Mouse (Mus musculus) retina, adult 2 months (tissue): ENCODE results near the gene Stx18.
A peak's percentile ranks its signal among the peaks of the same experiment; 100 is the strongest.

Experiments used
- DNase-seq: peaks from one replicate; pipeline ENCODE4 v3.0.0-alpha.2; 2012; ENCODE audit warnings: low read depth, low spot score

The Stx18 gene

DNA sequence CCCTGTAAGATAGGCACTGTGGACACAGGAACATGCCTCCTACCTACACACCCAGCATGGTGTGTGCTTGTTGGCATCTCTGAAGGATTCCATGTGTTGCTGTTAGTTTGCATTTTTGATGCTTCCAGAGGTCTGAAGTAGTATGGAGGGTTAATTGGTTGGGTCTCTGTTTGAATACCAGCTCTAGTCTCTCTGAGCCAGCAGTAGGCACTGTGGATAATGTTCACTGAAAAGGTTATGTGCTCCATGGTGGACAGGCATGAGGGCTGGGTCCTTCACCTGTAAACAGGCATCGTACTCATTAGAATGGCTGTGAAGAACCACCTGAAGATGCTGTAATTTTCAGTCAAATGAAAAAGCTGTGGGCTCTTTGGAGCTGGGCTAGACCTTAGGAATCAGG is 41.9 kb downstream of the Stx18 start:
- DNase-seq: no peak

DNA sequence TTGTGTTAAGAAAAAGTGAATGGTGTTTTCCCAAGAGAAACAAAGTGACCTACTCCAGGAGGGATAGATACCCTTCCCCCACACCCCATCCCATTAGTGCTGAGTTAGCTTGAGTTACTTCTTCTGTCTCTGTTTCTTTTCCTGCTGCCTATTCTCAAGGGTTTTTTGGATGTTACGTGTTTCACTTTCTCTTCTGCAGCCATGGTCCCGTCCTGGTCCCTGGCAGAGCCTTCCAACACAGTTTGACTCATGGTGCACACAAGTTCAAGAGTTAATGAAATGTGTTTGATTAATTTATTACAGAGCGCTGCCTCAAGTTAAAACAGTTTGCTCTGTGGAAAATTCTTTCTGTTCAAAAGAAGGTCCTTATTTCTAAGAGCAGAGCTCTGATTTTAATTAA is 44.0 kb downstream of the Stx18 start:
- DNase-seq: no peak

GRCm38 (mm10) chr5:38083362-38083761 is 44.8 kb downstream of the Stx18 start:
- DNase-seq: no peak

DNA sequence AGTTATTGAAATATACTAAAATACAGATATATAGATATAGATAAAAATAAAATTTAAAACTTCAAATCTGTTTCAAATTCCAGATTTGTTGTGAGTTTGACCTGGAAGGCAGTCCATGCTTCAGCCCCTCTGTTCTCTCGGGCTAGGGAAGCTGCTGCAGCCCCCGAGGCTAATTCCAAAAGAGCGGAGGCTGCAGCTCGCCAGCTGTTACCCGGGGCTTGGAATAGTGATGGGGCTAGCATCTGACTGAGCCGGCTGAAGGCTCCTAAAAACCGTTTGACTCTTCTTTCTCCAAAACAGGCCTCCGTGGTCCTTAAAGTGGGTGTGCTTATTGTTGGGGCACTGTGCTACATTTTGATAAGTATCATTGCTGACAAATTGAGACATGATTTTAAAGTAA is 46.1 kb downstream of the Stx18 start:
- no peak for DNase-seq

DNA sequence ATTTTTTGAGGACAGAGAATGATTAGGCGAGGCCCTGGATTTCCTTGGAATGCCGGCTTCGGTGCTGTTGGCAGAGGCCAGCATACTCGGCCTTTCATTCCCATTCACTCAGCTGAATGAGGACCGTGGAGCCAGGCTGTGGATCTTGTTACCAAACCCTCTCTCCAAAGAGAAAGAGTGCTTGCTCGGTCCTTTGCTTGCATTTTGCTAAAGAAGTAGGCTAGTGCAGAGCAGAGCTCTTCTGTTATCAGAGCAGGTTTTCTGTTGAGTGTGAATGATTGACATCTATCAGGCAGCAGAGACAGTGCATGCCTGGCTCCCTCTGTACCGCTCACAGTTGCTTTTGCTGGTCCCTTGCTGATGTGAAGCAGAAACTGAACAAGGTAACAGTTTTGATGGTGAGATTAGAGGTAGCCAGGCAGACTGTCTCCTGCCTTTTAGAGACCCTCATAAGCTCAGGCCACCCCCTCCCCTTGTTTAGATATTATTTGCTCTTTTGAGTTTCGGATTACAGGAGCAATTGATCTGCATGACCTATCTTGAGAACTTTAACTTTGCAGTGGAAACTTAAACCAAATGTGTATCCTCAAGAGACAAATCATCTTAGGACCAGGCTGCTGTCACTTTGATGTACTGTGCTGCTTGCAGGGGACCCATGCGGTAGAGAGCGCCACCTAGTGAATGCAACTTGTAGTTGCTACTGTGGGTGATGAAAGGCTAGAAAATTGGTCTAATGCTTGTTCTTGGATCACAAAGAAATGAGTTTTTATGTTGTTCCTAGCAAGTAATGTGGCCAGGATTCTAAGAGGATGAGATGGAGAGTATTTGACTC is 47.2 kb downstream of the Stx18 start:
- DNase-seq: no peak

GRCm38 (mm10) chr5:38090111-38090510 is 51.6 kb downstream of the Stx18 start:
- no peak for DNase-seq

- DNase-seq: no peak
Observed at GRCm38 (mm10) chr5:38090581-38090980, 52.0 kb downstream of the Stx18 start.

DNA sequence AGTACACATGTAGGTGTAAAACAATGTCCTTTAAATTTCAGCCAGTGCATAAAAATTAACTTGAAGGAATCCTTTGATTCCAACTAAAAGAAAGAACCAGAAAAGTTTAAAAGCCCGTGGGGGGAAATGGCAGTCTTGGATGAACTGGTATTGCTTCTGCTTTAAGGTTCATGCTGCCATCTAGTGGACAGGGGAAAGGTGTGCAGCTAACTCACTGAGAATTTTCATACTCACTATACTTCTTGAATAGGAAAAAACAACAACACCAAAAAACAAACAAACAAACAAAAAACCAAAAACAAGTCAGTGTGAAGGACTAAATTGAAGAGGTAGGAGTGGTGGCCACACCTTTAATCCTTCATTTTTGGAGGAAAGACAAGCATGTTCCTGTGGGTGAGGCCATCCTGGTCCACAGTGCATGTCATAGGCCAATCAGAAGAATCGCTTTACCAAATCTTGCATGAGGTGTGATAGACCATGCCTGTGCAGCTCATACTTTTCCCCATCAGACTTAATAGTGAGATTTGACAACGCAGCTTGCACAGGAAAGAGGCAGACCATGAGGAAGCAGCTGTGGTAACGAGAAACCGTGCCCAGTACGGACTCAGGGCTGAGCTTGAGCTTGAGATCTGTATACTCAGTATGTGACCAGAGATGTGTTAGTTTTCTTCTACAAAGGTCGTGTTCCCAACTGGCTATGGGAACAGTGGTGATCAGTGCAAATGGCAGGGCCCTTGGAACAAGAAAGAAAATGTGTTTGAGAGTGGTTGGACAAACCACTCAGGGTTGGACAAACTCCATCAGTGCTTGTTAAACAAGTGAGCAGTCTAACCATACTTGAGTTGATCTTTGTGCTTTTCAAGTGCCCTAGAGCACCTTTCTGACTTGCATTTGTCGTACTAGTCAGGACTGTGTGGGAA is 52.8 kb downstream of the Stx18 start:
- peak; percentile 26 for DNase-seq

DNA sequence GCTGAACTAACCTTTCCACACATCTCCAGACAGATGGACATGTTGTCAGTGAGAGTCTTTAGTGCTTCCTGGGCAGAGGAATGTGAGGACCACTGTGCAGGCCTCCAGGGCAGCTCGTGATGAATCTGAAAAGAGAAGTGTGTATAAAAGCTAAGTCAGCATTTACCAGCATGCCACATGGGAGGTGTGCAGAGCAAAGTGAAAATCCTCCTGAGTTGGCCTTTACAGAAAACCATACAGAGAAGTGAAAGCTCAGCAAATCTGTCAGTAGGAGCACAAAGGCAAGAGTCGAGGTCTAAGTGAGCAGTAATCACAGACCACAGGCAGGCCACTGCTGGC is 53.4 kb downstream of the Stx18 start:
- no peak for DNase-seq

- DNase-seq: no peak
Observed at GRCm38 (mm10) chr5:38094331-38094730, 55.8 kb downstream of the Stx18 start.

- DNase-seq: peak; percentile 9
Observed at GRCm38 (mm10) chr5:38097501-38098093, 59.1 kb downstream of the Stx18 start.

DNA sequence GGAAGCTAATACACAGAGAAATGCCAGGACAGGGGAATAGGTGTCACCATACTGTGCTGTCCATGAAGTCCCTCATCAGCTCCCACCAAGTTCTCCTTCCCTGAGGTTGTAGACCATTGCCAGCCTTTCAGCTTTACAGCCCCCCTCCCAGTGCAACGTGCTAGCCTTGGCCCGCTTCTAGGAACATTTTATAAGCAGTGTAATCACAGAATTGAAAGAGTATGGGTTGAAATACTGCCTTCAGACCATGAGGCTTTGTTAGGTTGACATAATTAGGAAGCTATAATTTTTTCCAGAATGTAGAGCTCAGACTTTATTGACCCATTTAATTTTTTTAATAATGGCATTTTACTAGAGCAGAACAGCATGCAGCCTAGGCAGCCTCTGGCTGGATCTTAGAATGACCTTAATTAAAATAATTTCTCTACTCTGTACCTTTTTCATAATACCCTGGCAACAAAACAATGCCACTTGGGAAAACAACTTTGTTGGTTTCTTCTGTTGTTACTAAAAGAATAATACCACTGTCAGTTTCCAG is 60.7 kb downstream of the Stx18 start:
- DNase-seq: no peak

- no peak for DNase-seq
Observed at GRCm38 (mm10) chr5:38102945-38103344, 64.4 kb downstream of the Stx18 start.

- DNase-seq: no peak
Observed at GRCm38 (mm10) chr5:38106080-38106697, 67.6 kb downstream of the Stx18 start.

DNA sequence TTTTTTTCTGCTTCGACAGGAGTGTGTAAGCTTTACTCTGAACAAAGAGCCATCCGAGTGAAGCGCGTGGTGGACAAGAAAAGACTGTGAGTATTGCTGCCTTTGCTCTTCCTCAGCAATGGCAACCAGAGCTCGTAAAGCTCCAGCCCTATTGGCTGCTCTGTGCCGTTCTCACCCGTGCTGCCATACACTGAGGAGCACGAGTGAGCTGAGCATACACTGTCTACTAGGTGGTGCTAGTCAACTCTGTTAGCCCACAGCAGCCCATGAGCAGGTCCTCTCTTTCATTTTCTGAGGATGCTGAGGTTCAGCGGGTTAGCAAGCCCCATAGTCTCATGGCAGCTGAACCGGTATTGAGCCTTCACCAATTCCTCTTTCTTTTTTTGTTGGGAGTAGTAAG is 68.3 kb downstream of the Stx18 start:
- DNase-seq: no peak

DNA sequence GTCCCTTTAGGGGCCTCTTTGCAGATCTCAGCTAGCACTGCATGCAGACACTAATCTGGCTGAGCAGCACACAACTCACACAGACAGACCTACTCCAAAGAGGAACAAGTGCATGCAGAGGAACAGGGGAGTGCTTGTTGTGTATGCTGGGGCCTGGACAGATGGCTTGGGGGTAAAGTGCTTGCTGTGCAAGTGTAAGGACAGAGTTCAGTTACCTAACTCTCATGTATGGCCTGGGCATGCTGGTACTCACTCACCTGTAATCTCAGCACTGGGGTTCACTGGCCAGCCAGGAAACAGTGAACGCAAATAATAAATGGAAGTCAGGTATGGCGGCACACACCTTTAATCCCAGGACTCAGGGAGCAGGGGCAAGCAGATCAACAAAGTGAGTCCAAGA is 76.0 kb downstream of the Stx18 start:
- DNase-seq: no peak

DNA sequence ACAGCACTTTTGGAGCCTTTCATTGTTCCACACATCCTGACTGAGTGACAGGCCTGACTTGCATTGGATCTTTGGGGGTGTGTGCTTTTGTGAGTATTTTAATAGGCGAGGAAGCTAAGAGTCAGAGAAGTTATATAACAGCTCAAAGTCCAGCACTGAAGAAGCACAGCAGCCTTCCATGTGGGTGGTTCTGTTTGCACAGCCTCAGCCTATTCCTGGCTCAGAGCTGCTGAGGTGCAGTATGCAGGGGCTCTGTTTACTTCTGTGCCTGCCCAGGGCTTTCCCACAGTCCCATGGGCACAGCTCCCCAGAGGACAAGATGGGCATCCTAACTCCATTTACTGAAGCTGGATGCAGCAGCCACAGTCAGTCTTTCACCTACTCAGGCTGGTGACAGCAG is 78.5 kb downstream of the Stx18 start:
- DNase-seq: no peak

DNA sequence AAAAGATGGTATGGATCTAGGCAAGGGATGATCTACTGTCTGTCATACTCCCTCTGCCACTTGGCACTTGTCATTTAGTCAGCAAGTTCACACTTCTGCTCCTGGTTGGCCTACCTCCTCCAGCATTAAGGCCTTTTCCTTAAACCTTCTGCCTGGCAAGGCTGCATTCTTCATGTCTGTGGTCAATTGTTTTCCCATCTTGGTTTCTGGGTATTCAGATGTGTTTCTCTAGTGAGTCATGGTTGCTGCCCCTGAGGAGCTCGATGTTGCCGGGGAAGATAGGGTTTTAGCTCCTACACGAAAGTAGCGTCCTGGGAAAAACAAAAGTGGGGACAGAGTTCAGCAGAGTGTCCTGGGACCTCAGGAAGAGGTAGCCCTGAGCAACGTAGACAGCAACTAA is 80.7 kb downstream of the Stx18 start:
- DNase-seq: no peak

- no peak for DNase-seq
Observed at GRCm38 (mm10) chr5:38121699-38122098, 83.2 kb downstream of the Stx18 start.

DNA sequence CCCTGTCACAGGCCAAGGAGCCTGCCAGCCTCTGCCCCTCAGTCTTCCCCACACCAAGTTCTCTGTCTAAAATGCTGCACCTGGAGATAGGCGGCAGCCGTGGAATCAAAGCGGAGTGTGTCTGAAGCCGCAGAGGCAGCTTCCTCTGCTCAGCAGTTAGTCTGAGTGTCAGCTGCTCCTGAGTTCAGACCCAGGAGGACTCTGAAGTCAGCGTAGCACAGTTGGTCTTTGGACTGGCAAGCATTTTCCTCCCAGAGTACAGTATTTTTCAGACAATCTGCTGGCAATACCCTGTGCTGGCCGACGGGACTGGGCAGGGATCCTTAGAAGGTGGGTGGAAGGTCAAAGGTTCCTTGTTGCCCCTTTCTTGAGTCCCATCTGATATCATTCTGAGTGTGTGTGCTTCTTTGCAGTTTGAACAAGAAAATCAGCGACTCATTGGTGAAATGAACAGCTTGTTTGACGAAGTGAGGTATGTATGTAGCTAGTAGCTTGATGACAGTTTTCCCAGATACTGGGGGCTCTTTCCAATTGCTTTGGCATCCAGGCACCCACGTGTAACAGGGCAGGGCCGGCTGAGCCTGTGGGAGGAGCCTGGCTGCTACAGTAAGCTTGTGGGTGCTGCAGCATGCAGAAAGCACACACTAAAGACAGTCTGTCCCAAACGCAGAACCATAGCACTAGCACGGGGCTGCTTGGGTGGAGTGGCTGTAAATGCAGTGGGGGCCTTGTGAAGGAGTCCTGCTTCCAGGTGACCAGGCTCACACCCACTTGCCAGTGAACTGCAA is 88.2 kb downstream of the Stx18 start:
- no peak for DNase-seq

GRCm38 (mm10) chr5:38129339-38129738 is 90.8 kb downstream of the Stx18 start:
- no peak for DNase-seq
